Mouse (Mus musculus) lung, adult 2 months (tissue): ENCODE results near the gene Kdsr. TPM values are rescaled to one million over a fixed set of nuclear protein-coding genes. Genes with fewer than 3 reads are reported as not detected.
A peak's percentile ranks its signal among the peaks of the same experiment; 100 is the strongest.

Experiments
- DNase-seq: peaks from one replicate; pipeline ENCODE4 v3.0.0; 2022
- H3K4me1 ChIP-seq: fragments of 200-500 bp; 2 replicates; pipeline ENCODE4 v1.6.1; 2011; ENCODE audit warnings: low read length; ENCODE audit not compliant: control insufficient read depth, insufficient read depth
- H3K4me3 ChIP-seq: fragments of 200-500 bp; replicated peaks from 2 replicates; pipeline ENCODE3; 2011; ENCODE audit warnings: low read depth, mild to moderate bottlenecking, control low read depth, low read length; ENCODE audit errors: extremely low read depth
- CTCF ChIP-seq: fragments of 200-500 bp; IDR thresholded peaks from 2 replicates; pipeline ENCODE4 v1.5.1; 2011; ENCODE audit warnings: mild to moderate bottlenecking, low read length, control low read depth; ENCODE audit not compliant: insufficient read depth
- POLR2A ChIP-seq: fragments of 200-500 bp; IDR thresholded peaks from 2 replicates; pipeline ENCODE4 v1.6.1; 2011; ENCODE audit warnings: low read depth, mild to moderate bottlenecking, control low read depth, low read length, borderline replicate concordance; ENCODE audit errors: extremely low read depth
- WGBS: fragments of 180-500 bp; shearing (Covaris S2); methylation state at CpG from one replicate; pipeline ENCODE4 v1.1.7; 2018; 5-methylcytosine and 5-hydroxymethylcytosine counted together
- polyA plus RNA-seq: library from polyadenylated mRNA; depleted of rRNA; stranded (reverse); fragments of >200 nt; gene quantifications from 2 replicates; pipeline ENCODE4 v1.2.3, GENCODE M21; 2012

Kdsr gene
- polyA plus RNA-seq, 1 experiment, result 10.0 TPM

GRCm38 (mm10) chr1:106714530-106714981 is 45.0 kb downstream of the Kdsr start:
- no peak for DNase-seq
- no peak for TF ChIP-seq CTCF
- no peak for TF ChIP-seq POLR2A
- Histone ChIP-seq H3K4me3 (peak overlapping the region; percentile 68), H3K4me1 (peaks cover 4% of the 10 kb centered on the region)
- 3% methylated on average over 21 of the region's 21 CpGs for WGBS

DNA sequence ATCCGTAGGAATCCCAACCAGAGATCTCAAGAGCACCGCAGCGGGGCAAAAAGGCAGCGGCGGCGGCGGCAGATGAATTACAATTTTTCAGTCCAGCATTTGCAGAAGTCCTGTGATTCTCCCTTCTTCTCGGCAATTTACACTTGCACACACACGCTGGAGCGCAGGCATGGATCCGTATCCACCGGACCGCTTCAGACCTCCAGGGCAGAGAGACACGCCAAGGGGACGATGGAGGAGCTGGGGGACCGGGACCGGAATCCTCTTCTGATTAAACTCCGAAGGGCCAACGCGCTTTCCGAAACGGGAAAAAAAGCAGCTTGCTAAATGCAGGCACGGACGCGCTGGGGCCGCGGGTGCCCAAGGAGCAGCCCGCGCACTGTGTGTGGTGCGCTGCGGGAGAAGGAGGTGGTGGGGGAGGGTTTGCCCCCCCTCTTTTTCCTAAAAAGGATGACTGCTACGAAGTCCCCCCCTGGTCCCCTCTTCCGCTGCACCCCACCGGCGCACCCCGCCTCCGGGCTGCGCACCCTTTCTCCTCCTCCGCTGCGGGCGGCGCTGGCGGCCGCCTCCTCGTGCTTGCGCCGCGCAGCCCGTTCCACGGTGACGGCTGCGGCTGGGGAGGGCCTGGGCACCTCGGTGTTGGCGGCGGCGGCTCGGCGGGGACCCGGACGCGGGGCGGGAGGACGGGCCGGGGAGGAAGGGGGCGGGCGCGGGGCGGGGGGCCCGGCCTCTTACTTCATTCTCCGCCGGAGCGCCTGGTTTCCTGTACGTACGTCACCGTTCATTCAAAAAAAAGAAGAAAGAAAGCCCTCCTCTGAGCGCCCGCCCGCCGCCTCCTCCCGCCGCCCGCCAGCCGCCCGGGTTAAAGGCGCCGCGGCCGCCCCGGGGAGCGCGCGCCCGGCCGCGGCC is 45.7 kb downstream of the Kdsr start, which contains the start of gene Bcl2:
Gene Bcl2 (minus strand): TSS at position 654 of the 909 bp plus-strand sequence.
- under 1% methylated on average over 70 of the region's 95 CpGs for WGBS
- TF ChIP-seq CTCF, result no peak
- TF ChIP-seq POLR2A, result peak; percentile 24; the same call in 1 of the 2 replicates
- peaks cover 6% of the 10 kb centered on the region for H3K4me1 ChIP-seq
- peak; percentile 68 for DNase-seq
- peak within 1 kb of the TSS; percentile 92 for H3K4me3 ChIP-seq

DNA sequence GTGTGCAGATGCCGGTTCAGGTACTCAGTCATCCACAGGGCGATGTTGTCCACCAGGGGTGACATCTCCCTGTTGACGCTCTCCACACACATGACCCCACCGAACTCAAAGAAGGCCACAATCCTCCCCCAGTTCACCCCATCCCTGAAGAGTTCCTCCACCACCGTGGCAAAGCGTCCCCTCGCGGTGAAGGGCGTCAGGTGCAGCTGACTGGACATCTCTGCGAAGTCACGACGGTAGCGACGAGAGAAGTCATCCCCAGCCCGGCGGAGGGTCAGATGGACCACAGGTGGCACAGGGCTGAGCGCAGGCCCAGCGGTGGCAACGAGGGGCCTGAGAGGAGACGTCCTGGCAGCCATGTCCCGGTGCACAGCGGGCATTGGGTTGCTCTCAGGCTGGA is 47.2 kb downstream of the Kdsr start:
- WGBS, result 10% methylated on average over 22 of the region's 22 CpGs
- TF ChIP-seq CTCF (peak; percentile 81), POLR2A (no peak)

DNA sequence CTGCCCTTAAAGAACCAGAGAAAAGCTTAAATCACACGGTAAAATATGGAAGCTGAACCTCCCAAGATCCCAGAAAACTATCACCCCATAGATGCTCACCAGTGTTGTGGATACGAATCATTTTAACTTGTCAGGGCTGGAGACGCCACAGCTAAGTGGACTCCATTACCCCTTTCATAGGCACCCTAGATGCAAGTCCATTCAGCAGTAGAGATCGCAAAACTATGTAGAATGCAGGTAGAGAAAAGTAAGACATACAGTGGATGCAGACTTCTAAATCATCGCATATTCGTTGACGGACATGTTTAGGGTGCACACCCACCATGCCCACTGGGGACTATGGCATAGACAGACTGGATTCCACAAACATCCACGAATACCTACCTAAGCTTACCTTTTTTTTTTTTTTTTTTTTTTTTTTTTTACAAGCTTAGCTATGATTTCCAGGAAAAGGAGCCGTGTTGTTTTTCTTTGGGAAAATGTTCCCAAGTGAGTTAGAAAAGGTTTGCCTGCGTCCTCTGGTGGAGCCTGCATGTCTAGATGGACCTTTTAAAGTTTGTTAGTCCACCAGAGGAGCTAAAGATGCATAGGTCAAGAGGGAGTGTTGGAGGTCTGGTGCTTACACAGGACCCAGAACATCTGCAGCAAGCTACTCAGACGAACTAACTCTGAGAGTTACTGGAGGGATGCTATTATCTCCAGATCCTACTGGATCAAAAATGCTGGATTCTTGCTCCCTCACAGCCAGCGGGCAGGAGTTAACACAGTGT is 48.0 kb downstream of the Kdsr start:
- peak overlapping the region; percentile 50 for H3K4me3 ChIP-seq
- no peak for TF ChIP-seq CTCF
- TF ChIP-seq POLR2A, result no peak
- WGBS, result 53% methylated on average over 12 of the region's 12 CpGs
- H3K4me1 ChIP-seq, result peaks cover 8% of the 10 kb centered on the region
- DNase-seq, result no peak

More for the DNA sequence above, 47.2 kb downstream of the Kdsr start:
- DNase-seq, result peak; percentile 47
- Histone ChIP-seq H3K4me3 (peak overlapping the region; percentile 50), H3K4me1 (peaks cover 8% of the 10 kb centered on the region)

DNA sequence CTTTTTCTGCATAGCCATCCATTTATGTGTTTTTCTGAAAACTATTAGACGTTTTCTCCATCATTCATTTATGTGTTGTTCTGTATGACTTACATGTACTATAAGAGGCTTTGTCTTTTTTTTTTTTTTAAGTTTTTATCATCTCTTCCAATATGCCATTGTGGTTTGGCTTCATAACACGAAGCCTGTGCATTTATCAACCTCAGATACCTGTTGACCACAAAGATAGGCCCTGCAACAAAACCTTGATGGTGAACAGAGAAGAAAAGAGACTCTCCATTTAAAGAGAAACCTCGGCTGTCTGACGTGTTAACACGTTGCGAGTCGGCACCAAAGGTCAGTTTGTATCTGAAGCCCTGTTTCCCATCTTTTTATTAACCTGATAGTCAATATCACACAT is 49.3 kb downstream of the Kdsr start:
- peaks cover 8% of the 10 kb centered on the region for H3K4me1 ChIP-seq
- H3K4me3 ChIP-seq, result no peak overlapping the region
- TF ChIP-seq POLR2A, result no peak
- WGBS, result 75% methylated on average over 7 of the region's 7 CpGs
- DNase-seq, result no peak

GRCm38 (mm10) chr1:106707036-106707880 is 52.3 kb downstream of the Kdsr start:
- DNase-seq, result no peak
- TF ChIP-seq CTCF (no peak), POLR2A (no peak)
- Histone ChIP-seq H3K4me1 (peaks cover 8% of the 10 kb centered on the region), H3K4me3 (no peak overlapping the region)
- WGBS, result 69% methylated on average over 6 of the region's 6 CpGs

- no peak for DNase-seq
- Histone ChIP-seq H3K4me3 (no peak overlapping the region), H3K4me1 (peaks cover under 1% of the 10 kb centered on the region; the same call in 1 of the 2 replicates)
- 45% methylated on average over 3 of the region's 3 CpGs for WGBS
- TF ChIP-seq POLR2A, result no peak
- TF ChIP-seq CTCF, result no peak
Measured at GRCm38 (mm10) chr1:106703183-106703582, 56.3 kb downstream of the Kdsr start.

GRCm38 (mm10) chr1:106702471-106703175 is 56.9 kb downstream of the Kdsr start:
- Histone ChIP-seq H3K4me1 (no peaks in the 10 kb centered on the region; the same call in 1 of the 2 replicates), H3K4me3 (no peak overlapping the region)
- no peak for TF ChIP-seq POLR2A
- no peak for TF ChIP-seq CTCF
- WGBS, result 59% methylated on average over 4 of the region's 4 CpGs
- no peak for DNase-seq
